Mouse (Mus musculus) thymus, postnatal 25 days (tissue): ENCODE results near the gene Gfap.

Experiments
- DNase-seq: peaks from one replicate; pipeline ENCODE4 v3.0.0; 2022

Gene Gfap

DNA sequence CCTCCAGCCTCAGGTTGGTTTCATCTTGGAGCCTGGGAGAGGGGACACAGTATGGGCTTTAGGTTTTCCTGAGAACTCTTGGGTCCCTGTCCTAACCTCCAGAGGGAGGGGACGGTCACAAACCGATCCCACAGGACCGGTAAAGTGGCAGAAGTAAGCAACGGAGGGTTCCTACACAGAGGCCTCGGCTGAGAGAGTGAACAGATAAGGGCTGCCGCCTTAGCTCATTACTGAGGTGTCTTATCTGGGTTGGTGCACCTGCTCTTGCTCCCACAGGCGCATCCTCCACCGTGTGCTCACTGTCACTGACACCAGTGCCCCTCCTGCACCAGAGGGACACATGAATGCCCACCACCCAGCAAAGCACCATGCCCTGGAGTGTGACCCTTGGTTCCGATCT, 4.9 kb downstream of the Gfap start:
- no peak for DNase-seq

DNA sequence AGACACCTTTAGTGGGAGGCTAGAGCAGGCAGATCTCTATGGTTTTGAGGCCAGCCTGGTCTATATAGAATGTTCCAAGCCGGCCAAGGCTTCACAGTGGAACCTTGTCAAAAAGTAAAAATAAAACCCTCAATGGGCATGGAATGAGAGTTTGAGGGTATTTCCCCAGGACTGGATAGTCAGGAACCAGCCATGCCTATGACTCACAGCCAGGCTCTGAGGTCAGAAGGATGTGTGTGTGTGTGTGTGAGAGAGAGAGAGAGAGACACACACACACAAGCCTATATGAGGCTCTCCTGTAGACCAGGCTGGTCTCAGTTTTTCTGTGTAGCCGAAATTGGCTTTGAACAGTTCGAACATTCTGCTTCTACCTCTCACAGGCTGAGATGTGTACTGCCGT, 6.0 kb downstream of the Gfap start:
- DNase-seq = no peak

DNA sequence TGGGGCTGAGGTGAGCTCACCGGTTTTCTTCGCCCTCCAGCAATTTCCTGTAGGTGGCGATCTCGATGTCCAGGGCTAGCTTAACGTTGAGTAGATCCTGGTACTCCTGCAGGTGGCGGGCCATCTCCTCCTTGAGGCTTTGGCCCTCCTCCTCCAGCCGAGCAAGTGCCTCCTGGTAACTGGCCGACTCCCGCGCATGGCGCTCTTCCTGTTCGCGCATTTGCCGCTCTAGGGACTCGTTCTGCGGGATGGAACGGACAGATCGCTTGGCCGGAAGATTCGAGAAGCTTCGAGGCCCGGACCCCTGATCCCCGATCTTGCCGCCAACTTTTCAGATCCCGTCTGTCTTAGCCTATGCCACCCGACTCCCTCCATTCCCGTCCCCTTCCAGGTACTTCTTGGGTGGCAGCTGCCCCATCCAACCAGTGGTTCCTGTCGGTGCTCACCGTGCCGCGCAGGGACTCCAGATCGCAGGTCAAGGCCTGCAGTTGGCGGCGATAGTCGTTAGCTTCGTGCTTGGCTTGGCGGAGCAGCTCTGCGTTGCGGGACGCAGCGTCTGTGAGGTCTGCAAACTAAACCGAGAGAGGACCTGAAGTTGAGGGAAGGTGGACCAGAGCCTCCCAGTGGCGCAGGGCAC, 7.6 kb downstream of the Gfap start:
- DNase-seq = peak; percentile 75

DNA sequence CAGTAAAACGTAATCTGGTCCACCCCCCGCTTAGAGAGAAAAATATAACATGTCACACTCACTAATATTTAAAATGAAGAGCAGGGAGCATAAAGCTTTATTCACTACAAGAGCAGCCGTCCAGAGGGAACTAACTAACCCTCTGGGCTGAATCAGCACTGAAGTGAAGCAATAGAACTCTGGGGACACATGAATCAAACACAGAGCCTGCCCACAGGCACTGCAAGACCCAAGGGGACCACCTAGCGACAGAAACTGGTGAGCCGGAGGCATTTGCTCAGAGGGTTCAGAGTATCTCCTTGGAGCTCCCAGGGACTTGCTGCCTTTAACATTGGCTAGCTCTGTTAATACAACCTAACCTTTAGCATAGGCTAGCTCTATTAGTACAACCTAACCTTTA, 10.6 kb downstream of the Gfap start:
- DNase-seq = no peak

DNA sequence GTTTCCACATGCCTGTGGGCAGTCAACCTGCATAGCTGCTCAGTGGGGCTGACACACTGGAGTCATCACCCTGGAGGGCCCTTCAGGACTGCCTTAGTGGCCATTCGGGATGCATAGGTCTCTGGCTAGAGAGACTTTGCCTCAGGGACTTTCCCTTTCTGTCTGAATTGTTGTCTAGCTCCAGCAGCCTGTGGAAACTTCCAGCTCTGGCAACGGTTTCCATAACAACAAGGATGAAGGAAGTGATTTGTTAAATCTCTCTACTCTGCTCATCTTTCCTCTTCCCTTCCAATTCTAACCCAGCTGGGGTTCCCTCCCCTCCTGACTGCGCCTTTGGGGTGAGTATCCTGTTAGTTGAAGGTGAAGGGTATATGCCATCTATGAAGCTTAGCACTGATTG, 12.6 kb downstream of the Gfap start:
- DNase-seq = no peak

DNA sequence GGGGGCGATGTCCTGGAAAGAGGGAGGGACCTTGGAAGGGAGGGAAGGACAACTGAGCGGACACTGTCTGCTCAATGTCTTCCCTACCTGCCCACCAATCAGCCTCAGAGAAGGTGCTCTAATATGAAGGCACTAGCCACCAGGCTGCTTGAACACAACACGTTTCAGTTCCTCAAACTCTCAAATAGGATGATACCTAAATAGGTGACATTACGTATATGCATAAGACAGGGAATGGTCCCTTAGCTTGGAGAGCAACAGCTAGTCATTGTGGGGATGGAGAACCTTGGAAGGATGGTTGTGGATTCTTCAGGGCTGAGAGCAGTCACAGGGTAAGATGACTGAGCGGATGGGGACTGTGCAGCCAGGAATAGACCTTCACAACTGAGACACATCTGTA, 13.3 kb downstream of the Gfap start:
- DNase-seq = no peak

DNA sequence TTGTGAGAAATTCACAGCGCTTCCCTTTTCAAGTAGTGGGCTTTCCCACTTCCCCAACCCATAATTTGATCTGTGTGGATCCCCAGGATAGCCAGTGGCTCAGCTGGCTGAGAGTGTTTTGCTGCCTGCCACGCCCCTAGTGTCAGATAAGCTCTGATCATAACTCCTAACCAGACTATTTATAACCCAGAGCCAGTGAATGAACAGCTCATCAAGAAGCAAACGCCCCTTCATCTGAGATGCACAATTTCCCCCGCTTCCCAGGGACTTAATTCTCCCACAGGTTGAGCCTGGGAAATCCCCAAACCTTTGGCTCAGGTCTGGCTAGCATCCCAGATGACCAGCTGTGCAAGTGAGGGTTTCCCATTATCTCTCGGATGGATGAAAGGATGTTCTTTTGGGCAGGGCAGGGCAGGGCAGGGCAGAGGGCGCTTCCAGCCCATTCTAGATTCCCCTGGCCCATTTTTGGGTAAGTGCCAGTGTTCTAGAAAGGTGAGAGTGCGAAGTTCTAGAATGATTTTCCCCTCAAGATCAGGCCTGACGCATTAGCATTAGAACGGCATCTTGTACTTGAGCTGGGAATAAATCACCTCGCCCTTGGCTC, 16.0 kb downstream of the Gfap start, which contains the start of gene Fam187a:
TSS of gene Fam187a (plus strand) at position 554 of the 604 bp plus-strand sequence.
- no peak for DNase-seq

DNA sequence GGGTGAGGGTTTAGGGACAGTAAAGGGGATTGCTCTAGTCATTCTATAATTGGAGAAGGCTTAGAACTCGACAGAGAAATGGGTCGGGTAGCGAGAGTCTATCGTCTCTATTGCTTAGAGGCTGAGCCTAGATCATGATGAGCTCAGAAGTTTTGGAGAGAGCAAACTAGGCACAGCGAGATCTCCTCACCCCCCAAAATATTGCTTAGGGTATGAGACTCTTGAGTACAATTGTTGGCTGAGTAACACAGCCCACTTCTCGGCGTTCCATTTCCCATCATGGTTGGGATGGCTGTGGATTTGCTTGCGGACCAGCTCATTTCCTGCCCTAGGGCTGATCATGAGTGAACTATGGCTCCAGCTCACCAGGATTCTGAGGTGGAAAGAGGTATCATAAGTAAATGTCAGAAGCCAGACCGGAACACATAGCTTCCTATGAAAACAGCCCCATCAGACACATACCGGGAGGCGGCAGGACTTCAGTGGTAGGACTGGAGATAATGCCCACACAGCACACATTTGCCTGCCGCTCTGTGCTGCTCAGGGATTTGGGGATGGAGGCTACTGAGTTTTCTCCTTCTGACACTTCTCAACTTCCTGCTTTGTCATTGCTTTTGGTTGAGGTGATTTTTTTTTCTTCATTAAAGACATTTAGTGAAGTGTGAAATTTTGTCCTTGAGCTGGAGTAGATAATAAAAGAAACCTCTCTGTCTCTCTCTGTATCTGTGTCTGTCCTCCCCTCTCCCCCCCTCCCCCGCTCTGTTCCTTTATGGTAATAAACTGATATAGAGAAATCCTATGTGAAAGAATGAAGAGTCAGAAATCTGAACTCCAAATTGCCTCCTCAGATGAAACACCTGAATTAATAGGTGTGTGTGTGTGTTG, 19.2 kb downstream of the Gfap start:
- no peak for DNase-seq

DNA sequence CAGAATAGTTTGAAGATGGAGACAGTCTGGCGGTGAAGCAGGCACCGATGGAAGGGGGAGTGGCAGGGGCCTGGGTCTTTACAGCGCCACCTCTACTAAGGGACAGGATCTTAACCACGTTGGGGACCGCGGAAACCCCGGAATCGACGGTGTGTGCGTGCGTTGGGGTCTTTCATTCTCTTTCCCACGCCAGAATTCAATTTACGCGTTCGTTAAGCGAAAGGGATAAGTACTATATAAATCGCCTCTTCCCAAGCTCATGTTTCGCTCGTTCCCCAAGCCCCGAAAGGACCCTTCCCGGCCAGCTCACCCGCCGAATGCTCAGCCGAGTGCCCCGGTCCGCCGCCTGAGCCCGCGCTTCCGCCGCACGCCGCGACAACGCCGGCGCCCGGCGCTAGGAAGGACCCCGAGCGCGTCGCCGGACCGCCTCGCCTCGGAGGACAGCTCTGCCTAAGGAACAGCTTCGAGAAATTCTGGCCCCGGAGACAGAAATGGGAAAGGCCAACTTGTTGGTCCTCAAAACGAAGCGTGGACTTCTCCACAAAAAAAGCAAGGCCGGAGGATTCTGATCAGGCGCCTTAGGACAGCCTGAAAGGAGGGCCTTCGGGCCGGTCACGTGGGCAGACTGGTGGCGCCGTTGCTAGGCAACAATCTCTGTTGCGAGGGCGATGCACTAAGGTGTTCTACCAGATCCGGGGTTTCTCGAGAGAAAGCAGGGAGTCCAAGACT, 20.0 kb downstream of the Gfap start, which contains the start of the genes Eftud2 and Ccdc103:
TSS of gene Eftud2 (minus strand) at position 401 of the 729 bp plus-strand sequence.
TSS of gene Ccdc103 (plus strand) at position 620 of the 729 bp plus-strand sequence.
- peak; percentile 92 for DNase-seq

DNA sequence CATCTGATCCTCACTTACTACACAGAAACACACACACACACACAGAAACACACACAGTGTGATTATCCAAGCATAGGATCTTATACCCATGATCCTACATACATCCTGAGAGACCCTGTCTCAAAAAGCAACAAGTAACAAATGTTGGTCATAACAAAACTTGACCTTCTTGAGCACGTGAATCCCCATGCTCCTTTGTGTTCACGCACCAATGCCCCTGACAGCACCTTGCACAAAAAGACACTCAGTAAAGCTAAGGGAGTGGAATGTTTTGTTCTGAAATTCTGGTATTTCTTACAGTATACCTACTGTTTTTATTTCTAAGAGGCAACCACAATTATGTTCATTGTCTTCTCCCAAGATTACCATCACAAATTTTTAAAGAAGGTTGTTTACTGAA, 21.2 kb downstream of the Gfap start:
- no peak for DNase-seq

DNA sequence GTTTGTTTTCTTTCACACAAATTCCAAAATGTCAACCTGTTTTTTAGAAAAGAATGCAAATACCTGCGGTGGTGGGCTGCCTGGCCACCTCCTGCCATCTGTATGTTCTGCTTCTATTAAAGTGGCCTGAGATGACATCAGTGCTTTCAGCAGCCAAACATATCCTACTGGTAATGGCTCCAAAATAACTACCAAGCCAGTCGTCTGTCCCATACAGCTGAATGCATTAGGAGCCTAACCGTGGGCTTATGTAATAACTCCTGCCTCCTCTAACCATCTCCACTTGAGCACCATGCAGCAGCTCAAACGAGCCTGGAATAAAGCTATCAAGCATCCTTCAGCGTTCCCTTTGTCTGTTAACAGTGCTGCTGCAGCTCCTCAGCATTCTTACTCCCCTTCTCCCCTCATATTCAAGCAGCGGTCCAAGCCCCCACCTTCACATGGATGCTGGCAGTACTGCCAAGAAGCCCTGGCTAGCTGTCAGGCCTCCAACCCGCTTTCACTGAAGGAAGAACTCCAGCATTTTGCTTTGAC, 25.8 kb downstream of the Gfap start:
- DNase-seq = no peak

DNA sequence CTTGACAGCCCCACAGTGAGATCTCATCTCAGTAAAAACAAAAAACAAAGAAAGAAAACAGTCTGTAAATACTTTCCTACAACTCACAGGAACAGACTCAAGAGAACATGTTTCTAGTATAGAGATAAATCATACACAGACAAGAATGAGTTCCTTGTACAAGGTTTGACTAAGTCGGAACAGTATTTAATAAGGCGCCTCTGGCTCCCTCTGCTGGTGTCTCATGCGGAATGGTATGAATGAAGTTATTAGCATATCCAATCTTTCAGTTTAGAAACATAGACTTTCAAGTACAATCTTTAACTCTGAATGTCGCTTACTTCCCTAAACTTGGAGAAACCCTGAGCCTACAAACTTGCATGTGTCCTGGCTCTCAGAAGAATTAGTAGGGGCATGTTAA, 36.4 kb downstream of the Gfap start:
- peak; percentile 52 for DNase-seq

DNA sequence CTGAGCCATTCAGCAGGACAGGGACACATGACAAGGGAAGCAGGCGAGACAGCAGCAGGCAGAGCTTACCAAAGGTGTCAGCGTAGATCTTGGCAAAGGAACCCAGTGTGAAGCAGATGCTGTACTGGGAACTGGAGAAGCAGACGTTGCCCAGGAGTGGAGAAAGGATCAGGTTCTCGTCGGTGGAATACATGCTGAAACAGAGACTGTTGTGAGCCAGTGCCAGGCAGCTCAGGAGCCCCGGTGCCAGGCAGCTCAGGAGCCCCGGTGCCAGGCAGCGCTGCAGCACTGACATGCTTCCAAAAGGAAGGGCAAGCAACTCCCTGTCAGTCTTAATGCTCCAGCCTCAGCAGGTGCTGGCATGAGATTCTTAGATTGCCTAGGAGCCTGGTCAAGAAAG, 40.8 kb downstream of the Gfap start:
- DNase-seq = no peak

DNA sequence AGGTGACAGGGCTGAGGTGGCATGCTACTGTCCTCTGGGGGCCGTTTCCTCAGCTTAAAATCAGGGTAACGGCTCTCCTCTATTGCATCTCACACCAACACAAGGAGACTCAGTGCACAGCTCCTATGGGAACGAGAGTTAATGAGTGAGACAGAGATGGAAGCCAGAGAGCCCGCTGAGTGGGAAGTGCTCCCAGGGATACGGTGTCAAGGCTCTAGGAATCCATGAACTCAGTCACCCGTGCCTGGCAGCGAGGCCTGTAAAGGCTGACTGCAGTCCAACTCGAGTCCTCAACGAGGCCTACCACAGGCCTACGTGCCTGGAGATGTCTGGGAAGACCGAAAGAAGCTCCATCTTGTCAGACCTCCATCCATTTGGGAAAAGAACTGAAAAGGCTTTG, 41.8 kb downstream of the Gfap start:
- no peak for DNase-seq

DNA sequence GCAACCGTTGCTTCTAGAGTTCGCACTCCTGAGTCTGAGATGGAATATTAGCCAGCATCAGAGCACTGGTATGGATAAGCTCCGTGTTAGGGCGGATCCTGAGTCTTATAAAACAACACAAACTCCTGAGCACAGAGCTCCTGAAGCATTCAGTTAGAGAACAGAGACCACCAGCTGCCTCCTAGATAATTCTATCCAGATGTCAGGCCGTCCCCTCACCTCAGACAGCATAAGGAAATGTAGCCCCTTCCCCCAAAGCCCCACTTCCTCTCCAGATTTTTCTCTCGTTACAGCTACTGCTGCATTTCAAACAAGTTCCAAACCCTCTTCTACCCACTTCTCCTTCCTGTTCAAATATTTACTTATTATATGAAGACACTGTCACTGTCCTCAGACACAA, 44.8 kb downstream of the Gfap start:
- no peak for DNase-seq

DNA sequence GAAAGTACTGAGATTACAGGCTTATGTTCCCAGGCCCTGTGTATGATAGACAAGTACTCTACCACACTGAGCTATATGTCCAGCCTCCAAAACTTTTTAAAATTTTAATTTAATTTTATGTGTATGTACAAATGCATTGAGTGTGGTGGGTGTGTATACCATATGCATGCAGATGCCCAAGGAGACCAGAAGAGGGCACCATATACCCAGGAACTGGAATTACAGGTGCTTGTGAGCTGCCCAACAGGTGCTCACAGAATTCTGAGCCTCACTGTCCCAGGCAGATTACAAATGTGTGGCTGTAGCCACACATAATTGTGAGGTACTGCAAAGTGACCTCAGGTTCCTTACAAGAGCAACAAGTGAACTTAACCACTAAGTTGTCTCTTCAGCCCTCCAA, 47.0 kb downstream of the Gfap start:
- no peak for DNase-seq

DNA sequence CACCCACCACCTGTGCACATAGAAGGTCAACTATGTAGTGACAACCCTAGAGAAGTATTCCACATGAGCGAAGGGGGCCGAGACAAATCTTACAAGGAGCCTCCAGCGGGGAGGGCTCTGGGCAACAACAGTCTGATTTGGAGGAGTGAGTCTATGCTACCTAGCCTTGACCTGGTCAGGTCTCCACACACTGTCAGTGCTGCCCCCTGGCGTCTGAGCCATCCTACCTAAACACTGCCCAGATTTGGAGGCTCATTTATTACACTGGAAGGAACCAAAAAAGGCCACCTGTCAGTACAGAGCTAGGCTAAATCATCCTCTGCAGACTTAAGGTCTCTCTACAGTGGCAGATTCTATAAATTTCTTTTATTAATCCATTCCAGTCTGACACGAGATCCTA, 48.8 kb downstream of the Gfap start:
- DNase-seq = peak; percentile 49

DNA sequence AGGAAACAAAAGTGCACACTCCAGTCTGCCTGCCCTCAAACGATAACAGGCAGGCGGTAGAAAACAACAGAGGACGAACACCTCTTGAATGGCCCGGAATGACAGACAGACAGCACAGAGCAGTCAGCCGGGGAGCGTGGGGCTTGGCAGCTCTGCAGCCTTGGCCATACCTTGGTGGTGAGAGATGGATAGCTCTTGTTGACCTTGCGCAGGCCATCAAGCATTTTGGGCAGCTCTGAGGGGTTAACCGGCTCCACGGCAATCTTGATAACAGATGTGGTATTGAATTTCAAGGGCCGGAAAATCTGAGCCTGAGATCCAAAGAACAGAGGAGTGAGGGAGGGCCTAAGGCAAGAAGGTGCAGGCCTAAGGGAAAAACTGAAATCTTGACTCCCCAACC, 54.8 kb downstream of the Gfap start:
- no peak for DNase-seq

DNA sequence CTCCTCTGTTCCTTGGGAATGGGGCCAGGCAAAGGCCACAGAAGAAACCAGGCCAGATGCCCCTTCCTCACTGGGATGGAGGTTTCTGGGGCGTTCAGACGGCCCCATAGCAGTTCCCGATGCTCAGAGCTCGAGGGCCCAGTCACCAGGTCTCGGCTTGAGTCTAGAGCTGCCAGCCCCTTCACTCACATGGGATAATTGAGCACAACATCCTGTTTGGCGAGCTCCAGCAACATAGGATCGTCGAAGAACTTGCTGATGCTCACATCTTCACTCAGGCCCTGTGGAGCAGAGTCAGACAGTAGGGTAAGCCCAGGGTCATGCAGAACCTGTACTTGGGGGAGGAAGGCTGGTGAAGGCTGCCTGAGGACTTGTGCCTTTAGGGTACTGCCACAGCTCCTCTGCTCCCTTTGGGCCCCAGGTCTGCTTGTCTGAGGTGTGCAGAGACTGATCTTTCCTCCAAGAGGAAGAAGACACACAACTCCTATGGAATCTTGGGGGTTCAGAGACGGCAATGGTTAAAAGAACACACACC, 62.0 kb downstream of the Gfap start:
- DNase-seq = no peak

DNA sequence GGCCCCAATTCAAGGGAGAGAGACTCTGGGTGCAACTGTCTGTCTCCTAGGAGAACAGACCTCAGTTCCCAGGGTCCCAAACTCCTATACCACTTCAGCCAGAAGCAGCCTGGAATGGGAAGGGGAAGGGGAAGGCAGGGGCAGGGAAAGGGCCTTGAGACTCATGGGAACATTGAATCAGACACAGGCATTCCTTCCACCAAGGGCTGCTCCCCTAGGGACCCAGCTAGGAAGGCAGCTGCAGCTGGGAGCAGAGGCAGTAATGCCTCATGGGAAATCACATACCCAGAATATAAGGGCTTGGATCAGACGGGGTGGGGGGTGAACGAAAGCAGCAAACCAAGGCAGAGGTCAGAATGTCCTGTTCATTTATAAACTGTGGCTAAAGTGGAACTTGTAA, 62.6 kb downstream of the Gfap start:
- no peak for DNase-seq

DNA sequence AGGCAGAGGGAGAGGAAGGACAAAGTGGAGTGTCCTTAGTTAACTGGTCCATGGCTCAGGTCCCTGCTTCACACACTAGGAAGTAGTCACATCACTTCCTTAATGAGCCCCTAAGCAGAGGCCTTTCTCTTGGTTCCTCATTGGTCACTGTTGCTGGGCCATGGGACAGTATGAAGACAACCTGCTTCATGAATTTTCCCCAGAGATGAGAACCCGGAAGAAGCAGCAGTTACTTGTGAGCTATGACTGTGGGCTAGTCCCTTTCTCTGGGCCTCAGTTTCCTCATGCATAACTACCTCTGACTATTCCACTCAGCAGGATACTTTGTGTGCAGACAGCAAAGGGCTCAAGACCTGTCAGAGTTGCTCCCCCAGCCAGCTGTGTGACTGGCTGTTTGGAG, 63.3 kb downstream of the Gfap start:
- no peak for DNase-seq
